Mouse (Mus musculus) right cerebral cortex, postnatal 14 days (tissue): ENCODE data around the gene Use1.

ENCODE experiments used
- DNase-seq: peaks from one replicate; pipeline ENCODE4 v3.0.0; 2022

The Use1 gene

DNA sequence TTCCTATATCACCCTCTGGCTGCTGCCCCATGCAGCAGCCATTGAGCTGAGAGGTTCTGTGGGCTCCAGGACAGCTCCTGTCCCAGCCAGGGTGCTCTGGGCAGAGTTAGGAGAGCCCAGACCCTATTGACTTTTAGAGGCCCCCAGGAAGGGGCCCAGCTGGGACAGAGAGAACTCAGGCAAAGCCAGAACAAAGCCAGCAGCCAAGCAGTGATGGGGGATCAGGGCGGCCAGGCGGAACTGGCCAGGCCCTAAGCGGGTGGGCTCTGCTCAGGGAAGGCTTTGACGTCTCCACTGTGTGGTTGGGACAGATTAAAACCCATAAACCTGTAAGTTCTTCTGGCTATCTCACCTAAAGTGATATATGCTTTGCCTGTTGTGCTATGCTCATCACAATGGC, 12.4 kb downstream of the Use1 start:
- no peak for DNase-seq

DNA sequence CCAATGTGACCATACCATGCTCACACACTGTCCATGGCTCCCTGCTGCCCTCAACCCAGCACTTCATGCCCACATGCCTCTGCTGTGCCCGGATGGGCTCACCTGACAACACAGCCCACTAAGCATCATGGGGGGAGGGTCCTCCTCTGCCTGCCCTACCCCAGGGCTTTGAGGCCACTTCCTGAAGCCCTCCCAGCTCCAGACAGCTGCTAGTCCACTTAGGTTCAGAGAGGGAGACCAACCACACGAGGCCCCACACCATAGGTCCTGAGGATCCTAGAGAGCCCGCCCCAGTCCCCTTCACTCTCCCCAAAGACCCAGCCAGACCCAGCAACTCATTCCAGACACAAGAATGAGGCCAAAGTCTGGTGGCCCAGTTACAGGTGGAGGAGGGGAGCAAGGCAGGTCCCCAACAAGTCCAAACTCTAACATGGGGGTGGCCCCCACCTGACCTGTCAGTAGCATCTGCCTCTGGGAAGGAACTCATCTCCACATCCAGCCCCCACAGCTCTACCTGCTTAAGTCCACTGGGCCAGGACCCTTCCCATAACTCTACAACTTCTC, 12.9 kb downstream of the Use1 start:
- DNase-seq, result no peak

DNA sequence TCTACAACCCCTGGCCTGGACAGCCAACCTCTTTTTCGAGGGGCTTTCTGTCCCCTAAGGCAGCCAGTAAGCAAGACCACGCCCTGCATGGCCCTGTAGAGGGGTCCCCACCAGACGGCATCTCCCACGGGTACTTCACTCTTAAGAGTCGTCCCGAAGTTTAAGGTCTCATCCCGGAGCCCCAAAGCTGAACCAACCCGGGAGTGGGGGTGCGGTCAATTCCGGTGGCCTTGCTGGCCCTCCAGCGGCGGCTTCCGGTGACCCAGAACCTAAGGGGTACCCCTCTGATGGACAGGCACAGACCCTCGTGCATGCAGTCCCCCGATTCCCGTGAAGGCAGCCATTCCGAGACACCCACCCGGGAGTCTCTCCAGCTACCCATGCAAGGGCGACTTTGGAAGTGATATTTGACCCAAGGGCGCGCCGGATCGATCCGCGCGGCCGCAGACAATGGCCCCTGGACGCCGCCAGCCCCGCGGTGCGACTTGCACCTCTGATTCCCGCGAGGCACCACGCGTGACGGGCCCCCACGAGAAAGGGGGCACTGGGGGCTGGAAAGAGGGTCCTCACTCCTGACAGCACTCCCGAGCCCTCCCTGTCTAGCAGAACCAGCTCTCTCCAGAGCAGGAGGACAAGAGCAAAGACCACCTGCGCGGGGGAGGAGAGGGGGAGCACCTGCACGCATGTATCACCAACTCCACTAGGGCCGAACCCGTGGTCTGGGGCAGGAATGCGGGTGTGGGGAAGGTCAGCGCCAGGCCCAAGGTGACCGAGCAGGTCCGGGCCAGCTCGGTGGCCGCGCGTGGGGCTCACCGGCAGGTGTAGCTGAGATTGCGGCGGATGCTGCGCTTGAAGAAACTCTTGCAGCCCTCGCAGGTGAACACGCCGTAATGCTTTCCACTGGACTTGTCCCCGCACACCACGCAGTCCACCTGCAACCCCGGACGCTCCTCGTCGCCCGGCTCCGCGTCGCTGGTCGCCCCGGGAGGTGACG, 13.8 kb downstream of the Use1 start:
- DNase-seq, result no peak

DNA sequence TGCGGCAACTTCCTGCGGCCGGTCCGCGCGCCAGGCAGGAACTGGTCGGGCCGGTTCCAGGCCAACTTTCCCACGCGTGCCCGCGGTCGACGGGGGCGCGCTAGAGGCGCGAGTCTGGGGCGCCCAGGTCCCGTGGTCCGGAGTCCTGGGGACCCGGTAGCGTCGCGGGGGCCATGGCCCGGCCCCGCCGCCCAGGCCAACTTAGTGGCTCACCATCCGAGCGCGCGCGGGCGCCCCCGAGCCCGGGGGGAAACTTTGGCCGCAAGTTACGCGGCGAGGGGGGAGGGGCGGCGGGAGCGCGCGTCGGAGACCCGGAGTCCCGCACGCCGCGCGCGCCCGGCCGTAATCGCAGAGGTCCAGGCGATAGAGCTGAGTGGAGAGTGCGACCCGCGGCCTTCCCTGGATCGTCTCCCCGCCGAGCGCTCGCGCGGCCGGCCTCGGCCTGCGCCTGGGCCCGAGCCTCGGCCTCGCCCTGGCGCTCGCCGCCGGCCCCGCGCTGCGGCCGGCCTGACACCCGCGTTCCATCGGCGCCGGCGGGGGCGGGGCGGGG, 14.8 kb downstream of the Use1 start, which contains the start of gene Nr2f6:
Nr2f6 (minus strand) TSS at position 540 of the 550 bp plus-strand sequence.
- peak; percentile 66 for DNase-seq

DNA sequence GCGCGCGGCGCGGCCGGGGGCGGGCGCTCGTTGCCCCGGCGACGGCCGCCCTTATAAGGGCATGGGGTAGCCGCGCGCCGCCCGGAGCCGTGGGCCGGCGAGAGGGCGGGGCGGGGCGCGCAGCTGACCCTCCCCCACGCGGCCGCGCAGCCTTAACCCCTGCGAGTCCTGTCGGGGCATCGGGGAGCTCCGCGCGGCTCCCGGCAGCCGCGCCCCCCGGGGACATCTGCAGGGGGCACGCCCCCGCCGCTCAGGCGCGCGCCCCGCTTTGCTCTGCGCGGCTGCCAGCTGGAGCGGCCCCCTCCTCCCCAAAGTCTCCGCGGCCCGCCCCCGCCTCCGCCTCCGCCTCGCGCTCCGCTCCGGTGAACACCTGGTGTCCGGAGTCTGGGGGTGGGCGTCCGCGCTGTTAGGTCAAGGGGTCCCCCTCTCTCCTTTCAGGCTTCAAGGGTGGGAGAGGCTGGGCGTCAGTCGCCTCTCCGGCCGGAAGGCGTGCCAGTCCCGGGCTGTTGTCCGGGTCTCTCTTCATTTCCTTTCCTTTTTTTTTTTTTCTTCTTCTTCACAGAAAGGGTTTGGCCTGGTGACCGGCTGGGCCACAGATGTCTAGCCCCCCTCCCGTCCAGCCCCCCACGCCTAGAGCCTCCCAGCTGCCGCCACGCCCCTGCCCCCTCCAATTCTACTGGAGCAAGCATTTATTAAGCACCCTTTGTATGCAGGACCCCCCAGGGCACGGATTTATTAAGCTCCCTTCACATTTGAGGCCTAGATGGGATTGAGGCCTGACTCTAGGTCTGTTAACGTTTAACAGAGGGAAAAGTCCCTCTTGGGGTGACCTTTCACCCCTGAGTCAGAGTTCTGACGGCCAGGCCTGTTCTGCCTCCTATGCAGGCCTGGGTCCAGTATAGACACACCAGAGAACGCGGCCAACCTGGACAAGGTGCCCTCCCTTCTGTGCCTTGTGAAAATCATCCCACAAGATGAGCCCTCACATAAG, 15.6 kb downstream of the Use1 start:
- DNase-seq, result peak; percentile 74

DNA sequence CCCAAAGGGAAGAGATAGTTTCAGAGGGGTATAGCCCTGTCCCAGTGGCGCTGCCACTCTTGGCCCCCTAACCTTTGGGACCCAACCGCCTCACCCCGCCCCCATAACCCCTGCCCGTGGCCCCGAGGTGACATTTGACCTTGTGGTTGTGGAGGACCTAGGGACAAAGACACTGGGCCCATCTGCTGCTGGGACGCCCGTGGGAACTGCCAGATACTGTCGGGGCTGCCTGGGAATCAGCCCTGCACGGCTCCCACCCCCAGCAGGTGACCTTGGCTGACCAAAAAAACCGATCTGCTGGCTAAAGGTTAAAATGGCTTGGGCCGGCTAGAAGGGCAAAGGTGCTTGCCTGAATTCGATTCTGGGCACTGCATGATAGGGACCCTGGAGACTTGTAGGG, 16.7 kb downstream of the Use1 start:
- no peak for DNase-seq

DNA sequence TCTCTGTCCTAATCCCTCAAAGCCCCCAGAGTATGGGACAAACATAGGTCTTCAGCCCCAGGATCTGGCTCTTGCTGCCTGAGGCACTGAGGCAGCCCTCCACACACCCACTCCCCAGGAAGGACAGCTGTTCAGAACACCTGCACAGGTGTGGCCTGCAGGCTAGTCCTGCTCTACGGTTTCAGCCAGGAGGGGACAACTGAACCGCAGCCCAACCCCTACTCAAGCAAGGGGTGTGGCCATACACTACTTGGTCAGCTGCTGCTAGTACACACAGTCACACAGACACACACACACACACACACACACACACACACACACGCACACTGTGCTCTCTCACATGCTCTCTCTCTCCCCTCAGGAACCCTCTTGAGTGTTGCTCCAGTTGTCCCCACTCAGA, 17.2 kb downstream of the Use1 start:
- DNase-seq, result no peak

DNA sequence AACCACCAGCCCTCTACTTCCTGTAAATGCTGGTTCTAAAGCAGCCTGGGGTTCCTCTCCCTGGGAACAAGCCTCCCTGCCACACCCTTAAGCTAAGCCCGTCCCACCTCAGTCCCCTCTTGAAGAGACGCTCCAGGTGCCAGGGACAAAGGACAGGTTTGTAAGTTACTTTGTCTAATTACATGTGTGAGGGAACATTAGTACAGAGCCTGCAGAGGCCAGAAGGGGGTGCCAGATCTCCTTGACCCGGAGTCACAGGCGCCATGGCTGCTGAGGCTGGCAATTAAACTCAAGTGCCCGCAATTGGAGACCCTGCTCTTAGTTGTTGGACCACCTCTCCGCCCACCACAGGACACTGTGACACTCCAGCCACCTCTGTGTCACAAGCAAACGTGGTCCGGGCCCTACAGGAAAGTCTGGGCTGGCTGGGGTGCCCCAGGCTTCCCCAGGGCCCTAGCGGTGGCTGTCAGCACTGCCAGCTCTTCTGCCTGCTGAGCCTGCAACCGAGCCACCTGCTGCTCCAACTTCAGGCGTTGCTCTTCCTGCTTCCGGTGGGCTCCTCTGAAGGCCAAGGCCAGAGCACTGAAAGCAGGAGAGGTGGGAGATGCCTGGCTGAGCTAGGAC, 18.7 kb downstream of the Use1 start:
- no peak for DNase-seq

DNA sequence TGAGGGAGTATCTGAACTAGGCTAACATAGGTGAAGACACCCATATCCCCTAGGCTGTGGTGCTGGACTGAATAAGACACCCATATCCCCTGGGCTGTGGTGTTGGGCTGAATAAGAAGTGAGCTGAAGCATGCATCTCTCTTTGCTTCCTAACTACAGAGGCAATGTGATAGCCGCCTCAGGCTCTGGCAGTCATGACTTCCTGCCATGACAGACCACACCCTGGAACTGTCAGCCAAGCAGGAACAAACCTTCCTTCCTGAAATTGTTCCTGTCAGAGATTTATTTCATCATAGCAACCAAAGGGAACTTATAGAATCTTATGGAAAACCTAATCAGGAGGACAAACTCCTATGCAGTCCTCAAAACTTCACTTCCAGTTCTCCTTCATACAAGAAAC, 21.6 kb downstream of the Use1 start:
- DNase-seq, result no peak

DNA sequence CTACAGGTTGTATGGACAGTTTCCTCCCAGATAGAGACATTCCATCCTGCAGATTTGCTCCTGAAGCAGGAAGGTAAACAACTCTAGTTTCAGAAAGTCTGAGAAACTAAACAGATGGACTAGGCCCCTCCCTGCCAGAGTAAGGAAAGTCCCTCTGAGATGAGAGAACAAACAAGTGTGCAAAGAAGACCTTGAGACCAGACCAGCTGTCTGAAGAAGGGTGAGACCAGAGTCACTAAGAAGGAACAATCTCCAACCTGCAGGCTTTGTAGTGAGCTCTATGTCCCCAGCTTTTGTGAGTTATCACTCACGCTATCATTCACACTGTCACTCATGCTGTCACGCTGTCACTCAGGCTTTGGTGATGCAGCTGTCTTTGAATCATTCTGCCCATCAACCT, 25.0 kb downstream of the Use1 start:
- DNase-seq, result peak; percentile 1

DNA sequence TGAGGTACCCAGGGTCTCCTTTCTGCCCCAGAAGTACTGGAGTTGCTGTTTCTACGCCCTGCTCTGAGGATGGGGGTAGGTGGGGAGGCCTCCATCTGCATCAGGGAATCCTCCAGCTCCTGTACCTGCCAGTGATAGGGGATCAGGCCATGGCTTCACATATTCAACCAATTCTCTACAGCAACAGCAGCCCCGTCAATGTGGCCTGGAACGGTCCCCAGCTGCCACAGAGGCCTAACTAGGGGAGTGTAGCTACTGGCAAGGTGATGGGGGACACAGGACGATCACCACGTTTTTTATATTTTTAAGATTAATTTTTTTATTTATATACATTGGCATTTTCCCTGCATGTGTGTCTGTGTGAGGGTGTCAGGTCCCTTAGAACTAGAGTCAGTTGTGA, 25.7 kb downstream of the Use1 start:
- no peak for DNase-seq

DNA sequence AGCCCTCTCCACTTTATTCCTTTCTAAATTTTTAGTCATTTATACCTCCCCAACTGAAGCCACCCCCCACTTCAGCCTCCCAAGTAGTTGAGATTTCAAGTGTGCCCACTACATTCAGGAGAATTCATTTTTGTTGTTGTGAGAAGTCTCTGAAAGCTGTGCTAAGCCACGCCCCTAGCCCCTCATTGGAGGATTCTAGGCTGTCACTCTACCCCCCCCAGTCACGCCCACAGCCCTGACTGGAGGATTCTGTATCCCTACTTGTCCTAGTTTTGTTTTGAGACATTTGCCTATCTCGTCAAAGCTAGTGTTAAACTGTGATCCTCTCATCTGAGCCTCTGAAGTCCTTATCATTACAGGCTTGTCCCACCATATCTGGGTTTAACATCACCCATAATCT, 26.2 kb downstream of the Use1 start:
- DNase-seq, result no peak

DNA sequence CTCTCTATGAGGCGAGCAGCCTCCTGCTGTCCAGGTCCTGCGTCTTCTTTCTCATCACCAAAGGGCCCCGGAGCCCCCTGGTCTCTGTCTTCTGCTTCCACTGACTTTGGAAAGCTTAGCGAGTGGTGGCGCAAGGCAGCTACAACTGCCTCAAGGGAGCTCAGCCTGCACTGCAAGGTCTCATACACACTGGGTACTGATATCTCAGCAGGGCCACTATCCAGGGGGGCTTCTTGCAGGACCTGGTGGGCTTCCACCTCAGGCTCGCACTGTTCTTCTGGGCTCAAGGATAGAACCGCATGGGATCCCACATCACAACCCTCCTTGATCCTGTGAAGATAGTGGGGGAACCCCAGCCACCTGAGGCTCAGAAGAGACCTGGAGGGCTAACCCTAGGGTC, 27.8 kb downstream of the Use1 start:
- no peak for DNase-seq

DNA sequence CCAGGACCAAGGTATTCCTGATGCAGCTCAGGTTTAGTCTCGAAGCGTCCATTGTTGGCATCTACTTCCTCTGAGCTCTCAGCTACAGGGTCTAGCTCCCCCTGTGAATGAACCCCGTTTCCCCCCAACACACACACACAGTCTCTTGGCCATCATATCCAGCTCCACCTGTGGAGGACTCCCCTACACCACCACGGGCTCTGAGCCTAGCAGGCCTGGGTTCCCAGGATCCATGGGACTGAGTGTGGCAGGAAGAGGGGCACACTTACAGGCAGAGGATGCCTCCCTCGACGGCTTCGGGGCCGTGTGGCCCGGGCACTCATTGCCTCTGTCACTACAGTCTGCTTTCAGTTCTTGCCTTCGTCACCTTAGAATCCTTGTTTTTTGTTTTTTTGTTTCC, 28.4 kb downstream of the Use1 start:
- no peak for DNase-seq

DNA sequence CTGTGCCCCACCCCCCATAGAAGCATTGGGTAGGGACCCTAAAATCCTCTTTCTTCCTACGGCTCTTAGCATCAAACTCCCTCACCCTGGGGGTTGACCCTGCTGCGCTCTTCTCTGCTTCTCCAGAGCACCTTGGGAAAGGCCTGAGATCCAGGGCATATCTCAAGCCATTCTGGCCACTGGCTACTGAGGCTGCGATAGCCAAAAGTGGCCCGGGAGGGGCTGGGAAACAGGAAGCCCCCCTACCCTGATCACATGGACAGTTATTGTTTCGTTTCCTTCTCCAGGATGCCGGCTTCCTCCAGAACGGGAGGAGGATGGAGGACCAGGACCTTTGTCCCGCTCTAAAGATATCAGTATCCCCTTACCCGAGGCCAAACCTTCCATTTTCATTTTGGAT, 29.0 kb downstream of the Use1 start, which contains the start of gene Ushbp1:
Ushbp1 (minus strand) TSS at position 174 of the 400 bp plus-strand sequence.
- no peak for DNase-seq

DNA sequence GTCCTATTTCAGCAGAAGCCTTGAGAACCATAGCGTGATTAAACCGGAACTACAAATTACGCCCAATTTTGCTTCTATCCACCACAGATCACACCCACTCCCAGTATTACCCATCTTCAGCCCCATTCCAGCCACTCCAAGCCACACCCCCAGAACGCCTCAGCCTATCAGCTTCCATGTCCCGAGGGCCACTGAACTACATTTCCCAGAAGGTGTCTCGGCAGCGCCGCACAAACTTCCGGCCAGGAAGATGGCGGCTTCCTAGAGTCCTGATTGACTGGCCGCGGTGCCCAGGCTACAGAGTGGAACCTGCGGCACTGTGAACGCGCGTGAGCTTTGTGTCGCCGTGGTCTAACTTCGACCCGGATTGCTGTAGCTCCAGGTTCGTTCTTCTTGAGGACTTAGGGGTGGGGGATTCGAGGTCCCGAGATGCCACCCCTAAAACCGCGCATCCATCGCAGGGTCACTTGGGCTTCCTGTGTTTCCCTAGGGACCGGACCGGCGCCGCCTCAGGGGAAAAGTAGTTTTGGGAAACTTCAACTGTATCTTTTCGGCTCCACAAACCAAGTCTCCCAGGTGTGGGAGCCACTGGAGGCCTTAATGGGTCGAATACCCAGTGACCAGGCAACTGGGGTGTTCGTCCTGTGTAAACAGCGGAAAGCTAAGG, 30.1 kb downstream of the Use1 start, which contains the start of gene Babam1:
Babam1 (plus strand) TSS at position 223 of the 667 bp plus-strand sequence.
- peak; percentile 86 for DNase-seq

DNA sequence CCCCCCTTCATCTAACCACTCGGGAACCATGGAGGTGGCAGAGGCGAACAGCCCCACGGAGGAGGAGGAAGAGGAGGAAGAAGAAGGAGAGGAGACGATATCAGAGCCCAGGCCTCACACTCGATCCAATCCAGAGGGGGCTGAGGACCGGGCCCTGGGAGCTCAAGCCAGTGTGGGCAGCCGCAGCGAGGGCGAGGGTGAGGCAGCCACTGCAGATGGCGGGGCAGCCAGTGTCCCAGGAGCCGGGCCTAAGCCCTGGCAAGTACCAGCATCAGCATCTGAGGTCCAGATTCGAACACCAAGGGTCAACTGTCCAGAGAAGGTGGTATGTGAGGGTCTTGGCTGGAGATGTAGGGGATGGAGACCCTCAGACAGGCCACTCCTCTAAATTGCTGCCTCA, 31.1 kb downstream of the Use1 start:
- no peak for DNase-seq

DNA sequence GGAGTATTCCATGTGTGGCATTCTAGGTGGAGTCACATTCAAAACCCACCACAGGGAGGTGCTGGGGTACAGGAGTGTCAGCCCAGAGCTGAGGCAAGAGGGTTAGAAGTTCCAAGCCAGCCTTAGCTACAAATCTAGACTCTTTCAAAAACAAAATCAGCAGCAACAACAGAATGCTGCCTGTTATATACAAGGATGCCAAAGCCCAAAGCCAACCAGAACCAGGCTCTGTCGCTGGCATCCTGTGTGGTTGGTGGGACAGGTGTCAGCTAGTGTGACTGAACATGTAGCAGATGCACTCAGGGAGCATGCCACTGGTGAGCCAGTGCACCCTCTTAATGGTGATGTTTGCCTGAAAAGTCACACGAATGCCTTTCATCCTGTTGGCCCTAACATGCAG, 34.2 kb downstream of the Use1 start:
- no peak for DNase-seq

DNA sequence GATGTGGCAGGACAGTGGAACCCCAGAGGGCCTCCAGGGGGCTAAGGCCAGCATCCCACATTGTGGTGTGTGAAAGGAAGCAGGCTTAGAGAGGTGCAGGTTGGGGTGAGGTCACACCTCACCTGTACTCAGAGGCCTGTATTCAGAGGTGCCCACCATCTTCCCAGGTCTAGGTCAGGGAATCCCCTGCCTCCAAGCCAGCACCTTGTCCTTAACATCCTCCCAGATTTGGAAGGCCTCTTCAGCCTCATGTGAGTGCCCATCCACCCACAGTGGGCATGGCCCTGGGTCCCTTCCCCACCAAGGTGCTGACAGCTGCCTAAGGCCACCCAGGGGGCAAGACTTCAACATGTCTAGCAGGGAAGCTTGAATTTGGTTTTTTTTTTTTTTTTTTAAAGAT, 34.8 kb downstream of the Use1 start:
- DNase-seq, result no peak

DNA sequence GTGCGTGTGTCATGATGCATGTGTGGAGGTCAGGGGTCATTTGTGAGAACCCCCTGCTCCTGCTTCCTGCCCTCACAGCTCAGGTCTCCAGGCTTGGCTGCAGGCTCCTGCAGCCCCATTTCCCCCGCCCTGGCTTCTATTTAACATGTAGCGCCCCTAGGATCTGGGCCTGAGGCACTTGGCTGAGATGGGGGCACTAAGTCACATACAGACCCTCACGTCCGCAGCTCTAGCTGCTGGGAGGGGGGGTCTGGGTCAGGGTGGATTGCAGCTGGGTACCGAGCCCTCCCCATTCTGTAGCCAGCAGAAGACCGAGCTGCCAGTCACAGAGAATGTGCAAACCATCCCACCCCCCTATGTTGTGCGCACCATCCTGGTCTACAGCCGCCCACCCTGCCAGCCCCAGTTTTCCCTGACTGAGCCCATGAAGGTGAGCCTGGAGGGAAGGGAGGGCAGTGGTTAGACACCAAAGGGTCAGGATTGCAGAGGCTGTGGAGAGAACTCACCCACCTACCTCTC, 35.9 kb downstream of the Use1 start:
- DNase-seq, result no peak
